Mouse (Mus musculus) mesoderm, embryonic 11.5 days (tissue): ENCODE data around the gene Trex1.

Experiments used
- DNase-seq: peaks from one replicate; pipeline ENCODE4 v3.0.0-alpha.2; 2012; ENCODE audit warnings: low read depth, low spot score

The Trex1 gene

GRCm38 (mm10) chr9:109051651-109052489, 7.7 kb downstream of the Trex1 start:
- no peak for DNase-seq

GRCm38 (mm10) chr9:109051011-109051501, 8.5 kb downstream of the Trex1 start:
- DNase-seq: no peak

GRCm38 (mm10) chr9:109050674-109050997, 8.9 kb downstream of the Trex1 start:
- no peak for DNase-seq

- no peak for DNase-seq
Measured at GRCm38 (mm10) chr9:109049996-109050673, 9.4 kb downstream of the Trex1 start.

GRCm38 (mm10) chr9:109049316-109049715, 10.2 kb downstream of the Trex1 start:
- no peak for DNase-seq

- peak; percentile 62 for DNase-seq
Measured at GRCm38 (mm10) chr9:109046306-109046705, 13.2 kb downstream of the Trex1 start.

- DNase-seq: no peak
Measured at GRCm38 (mm10) chr9:109041351-109041750, 18.2 kb downstream of the Trex1 start.

- DNase-seq: no peak
Measured at GRCm38 (mm10) chr9:109040906-109041305, 18.6 kb downstream of the Trex1 start.

- no peak for DNase-seq
Measured at GRCm38 (mm10) chr9:109040216-109040615, 19.3 kb downstream of the Trex1 start.

- no peak for DNase-seq
Measured at GRCm38 (mm10) chr9:109039681-109040080, 19.9 kb downstream of the Trex1 start.

GRCm38 (mm10) chr9:109038901-109039364, 20.6 kb downstream of the Trex1 start:
- DNase-seq: no peak

- peak; percentile 72 for DNase-seq
Measured at GRCm38 (mm10) chr9:109038086-109038895, 21.2 kb downstream of the Trex1 start, which contains the start of gene Shisa5. TSS of gene Shisa5 (plus strand) at chr9:109038565.

GRCm38 (mm10) chr9:109032435-109032834, 27.1 kb downstream of the Trex1 start:
- DNase-seq: no peak

GRCm38 (mm10) chr9:109031686-109032085, 27.8 kb downstream of the Trex1 start:
- DNase-seq: no peak

GRCm38 (mm10) chr9:109031001-109031400, 28.5 kb downstream of the Trex1 start:
- no peak for DNase-seq

GRCm38 (mm10) chr9:109030312-109030711, 29.2 kb downstream of the Trex1 start:
- DNase-seq: no peak

GRCm38 (mm10) chr9:109028919-109029318, 30.6 kb downstream of the Trex1 start:
- DNase-seq: no peak

- no peak for DNase-seq
Measured at GRCm38 (mm10) chr9:109028421-109028820, 31.1 kb downstream of the Trex1 start.

- no peak for DNase-seq
Measured at GRCm38 (mm10) chr9:109027521-109027920, 32.0 kb downstream of the Trex1 start.

GRCm38 (mm10) chr9:109022866-109023685, 36.5 kb downstream of the Trex1 start:
- no peak for DNase-seq

- no peak for DNase-seq
Measured at GRCm38 (mm10) chr9:109021428-109021827, 38.1 kb downstream of the Trex1 start.
